Mouse (Mus musculus): ENCODE results near the gene Ggt5. TPM values are rescaled to one million over a fixed set of nuclear protein-coding genes. Genes with fewer than 3 reads are reported as not detected.

Gene Ggt5
- polyA plus RNA-seq (2021; fragmentation: Nextera tagmentation): 0.77 and 1.4 TPM in 2 replicates
- long read RNA-seq, experiment 1: 0 reads
- long read RNA-seq, experiment 2, full-length matches to known transcripts: 4 of 8 reads
- long read RNA-seq, experiment 2, partial matches to known transcripts: 2 of 8 reads
- long read RNA-seq, experiment 2, other reads (novel, unspliced or antisense): 2 of 8 reads

GRCm38 (mm10) chr10:75589129-75589528, at the start of gene Ggt5:
Gene Ggt5, plus strand, starts transcription at chr10:75589340.

GRCm38 (mm10) chr10:75559676-75560548, 29.2 kb upstream of the Ggt5 start, which contains the start of gene Lrrc75b:
Gene Lrrc75b, minus strand, starts transcription at chr10:75560330.

GRCm38 (mm10) chr10:75561071-75561654, 28.0 kb upstream of the Ggt5 start, which contains the start of gene Ggt1:
Gene Ggt1, plus strand, starts transcription at chr10:75561604.

GRCm38 (mm10) chr10:75643741-75644343, 54.7 kb downstream of the Ggt5 start, which contains the start of gene Susd2:
Gene Susd2, minus strand, starts transcription at chr10:75644008.

Other genes with a start within 250 kb of the Ggt5 start
- gene Upb1, start 188.2 kb upstream of the Ggt5 start, polyA plus RNA-seq (2021; fragmentation: Nextera tagmentation): 0.08 and 0.63 TPM in 2 replicates
- 84.9 and 85.0 TPM in 2 replicates for gene Snrpd3, start 71.8 kb upstream of the Ggt5 start, polyA plus RNA-seq (2021; fragmentation: Nextera tagmentation)
- 6.4 and 6.5 TPM in 2 replicates for gene Gucd1, start 71.4 kb upstream of the Ggt5 start, polyA plus RNA-seq (2021; fragmentation: Nextera tagmentation)
- gene Lrrc75b, start 29.0 kb upstream of the Ggt5 start, polyA plus RNA-seq (2021; fragmentation: Nextera tagmentation): 1.3 and 1.7 TPM in 2 replicates
- 2.2 and 2.7 TPM in 2 replicates for gene Ggt1, start 27.7 kb upstream of the Ggt5 start, polyA plus RNA-seq (2021; fragmentation: Nextera tagmentation)
- 0.92 and 1.4 TPM in 2 replicates for gene Susd2, start 54.7 kb downstream of the Ggt5 start, polyA plus RNA-seq (2021; fragmentation: Nextera tagmentation)
- gene Cabin1, start 175.0 kb downstream of the Ggt5 start, polyA plus RNA-seq (2021; fragmentation: Nextera tagmentation): 15.1 and 22.2 TPM in 2 replicates
- gene Ddt, start 184.1 kb downstream of the Ggt5 start, polyA plus RNA-seq (2021; fragmentation: Nextera tagmentation): 194 and 202 TPM in 2 replicates
- not detected in 2 replicates for gene Gm20441, start 191.6 kb downstream of the Ggt5 start, polyA plus RNA-seq (2021; fragmentation: Nextera tagmentation)
- gene Gstt3, start 192.1 kb downstream of the Ggt5 start, polyA plus RNA-seq (2021; fragmentation: Nextera tagmentation): 8.2 and 13.6 TPM in 2 replicates
- gene Gstt1, start 209.2 kb downstream of the Ggt5 start, polyA plus RNA-seq (2021; fragmentation: Nextera tagmentation): 38.2 and 46.0 TPM in 2 replicates
- gene Gstt4, start 233.2 kb downstream of the Ggt5 start, polyA plus RNA-seq (2021; fragmentation: Nextera tagmentation): not detected in 2 replicates
- gene Gstt2, start 248.1 kb downstream of the Ggt5 start, polyA plus RNA-seq (2021; fragmentation: Nextera tagmentation): 5.4 and 8.1 TPM in 2 replicates